Mouse (Mus musculus) ES-E14 (cell line): ENCODE data around the gene Cgnl1. TPM values are rescaled to one million over a fixed set of nuclear protein-coding genes. Genes with fewer than 3 reads are reported as not detected.
A peak's percentile ranks its signal among the peaks of the same experiment; 100 is the strongest.
"Not testable (repeated sequence)": the region's sequence is repeated elsewhere in the genome, so short reads cannot be mapped to it uniquely, and the experiment has no call there.

ENCODE experiments used
- DNase-seq: peaks from one replicate; pipeline ENCODE4 v3.0.0-alpha.2; 2013; ENCODE audit warnings: low read depth, low spot score
- H3K27ac ChIP-seq: 2 replicates; pipeline ENCODE4 v1.5.1; 2012; ENCODE audit warnings: low read depth, mild to moderate bottlenecking, low read length, moderate library complexity, mixed read lengths; ENCODE audit not compliant: poor library complexity, insufficient read depth, severe bottlenecking
- H3K36me3 ChIP-seq: 2 replicates; pipeline ENCODE4 v1.6.1; 2012; ENCODE audit warnings: mild to moderate bottlenecking, low read length, moderate library complexity, mixed read lengths; ENCODE audit not compliant: control insufficient read depth, poor library complexity, insufficient read depth, severe bottlenecking
- H3K4me1 ChIP-seq, 2 experiments: fragments of 150-350 bp in 1 of 2; sonication (generic) in 1 of 2; 2 replicates each; pipeline ENCODE4 v1.6.1; 2012; ENCODE audit warnings: low read length in 2 of 2, mild to moderate bottlenecking in 1 of 2, mixed read lengths in 1 of 2; ENCODE audit not compliant: control insufficient read depth in 2 of 2, insufficient read depth in 2 of 2, poor library complexity in 1 of 2
- H3K4me3 ChIP-seq, 2 experiments: fragments of 150-350 bp in 1 of 2; sonication (generic) in 1 of 2; 2 replicates each; pipeline ENCODE4 v1.5.1; 2012; ENCODE audit warnings: low read length in 2 of 2, low read depth in 1 of 2, mild to moderate bottlenecking in 1 of 2, mixed read lengths in 1 of 2; ENCODE audit not compliant: insufficient read depth in 1 of 2, poor library complexity in 1 of 2, severe bottlenecking in 1 of 2
- H3K9ac ChIP-seq: 2 replicates; pipeline ENCODE4 v1.6.1; 2012; ENCODE audit warnings: low read depth, mild to moderate bottlenecking, low read length, mixed read lengths; ENCODE audit not compliant: poor library complexity, insufficient read depth, severe bottlenecking
- H3K9me3 ChIP-seq: fragments of 150-350 bp; sonication (generic); 2 replicates; pipeline ENCODE4 v1.6.1; 2012; ENCODE audit warnings: low read depth, mild to moderate bottlenecking, low read length; ENCODE audit not compliant: control insufficient read depth, insufficient read depth
- CHD2 ChIP-seq: IDR thresholded peaks from 2 replicates; pipeline ENCODE4 v1.6.1; 2014; ENCODE audit warnings: mild to moderate bottlenecking, low read depth, low read length, inconsistent platforms
- HCFC1 ChIP-seq: IDR thresholded peaks from 2 replicates; pipeline ENCODE4 v1.6.1; 2012; ENCODE audit warnings: low read length, inconsistent platforms, borderline replicate concordance; ENCODE audit not compliant: insufficient read depth
- MAFK ChIP-seq: IDR thresholded peaks from 2 replicates; pipeline ENCODE4 v1.6.1; 2014; ENCODE audit warnings: mild to moderate bottlenecking, low read depth, low read length, inconsistent platforms; ENCODE audit not compliant: insufficient read depth
- ZC3H11A ChIP-seq: IDR thresholded peaks from 2 replicates; pipeline ENCODE4 v1.6.1; 2012; ENCODE audit warnings: low read depth, mild to moderate bottlenecking, inconsistent platforms, low read length, borderline replicate concordance
- ZNF384 ChIP-seq: IDR thresholded peaks from 2 replicates; pipeline ENCODE4 v1.6.1; 2012; ENCODE audit warnings: low read depth, low read length, inconsistent platforms
- in situ Hi-C, 2 experiments: fragments of 600-800 bp; cut with MboI; formaldehyde crosslinking; loops; one replicate each; pipeline ENCODE4 v1.15.1; 2025; ENCODE audit warnings: low sequenced_read_pairs in 2 of 2, inconsistent platforms in 1 of 2; ENCODE audit not compliant: unreplicated experiment in 2 of 2
- total RNA-seq: library from RNA; depleted of rRNA; stranded (reverse); fragments of 300-350 nt; gene quantifications from 2 replicates; pipeline ENCODE4 v1.2.3, GENCODE M21; 2012

Gene Cgnl1
- total RNA-seq, 1 experiment = 45.9 TPM

DNA sequence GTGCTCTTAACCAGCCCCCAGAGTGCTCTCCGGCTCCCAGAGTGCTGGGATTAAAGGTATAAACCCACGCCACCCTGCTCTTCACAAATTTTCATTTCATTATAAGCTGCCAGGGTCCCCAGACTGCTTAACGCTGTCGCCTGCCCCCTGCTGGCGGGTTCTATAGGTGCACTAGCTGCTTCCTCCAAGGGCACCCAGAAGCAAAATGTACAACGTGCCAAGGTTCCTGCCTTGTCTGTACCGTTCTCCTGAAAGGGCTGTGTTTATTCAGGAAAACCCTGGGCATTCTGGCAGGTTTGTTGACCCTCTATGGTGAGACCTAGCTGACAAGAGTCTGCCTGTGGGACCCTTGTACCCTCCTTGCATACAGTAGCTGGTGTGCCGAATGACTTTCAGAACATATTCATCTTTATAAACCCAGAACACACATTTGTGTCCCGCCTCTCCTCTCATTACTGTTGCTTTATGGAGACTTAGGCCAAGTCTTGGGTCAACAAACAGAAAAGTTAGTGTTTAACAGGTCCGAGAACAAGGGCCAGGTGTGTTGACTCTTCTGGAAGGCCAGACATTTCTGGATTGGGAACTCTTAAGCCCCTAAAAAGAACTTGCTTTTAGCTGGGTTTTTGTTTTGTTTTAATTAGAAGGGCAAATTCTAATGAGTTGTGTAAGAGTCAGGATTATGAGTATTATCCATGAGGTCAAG lies 146.5 kb downstream of the Cgnl1 start:
- no peaks in the 10 kb centered on the region for H3K4me1 ChIP-seq
- peaks cover 3% of the 10 kb centered on the region; the same call in 1 of the 2 replicates for H3K36me3 ChIP-seq
- H3K27ac ChIP-seq = no peak overlapping the region
- in situ Hi-C loops = no loop called here
- DNase-seq = peak; percentile 52
- TF ChIP-seq ZC3H11A = no peak
- TF ChIP-seq HCFC1 = no peak
- no peak for TF ChIP-seq ZNF384
- no peak for TF ChIP-seq CHD2
- no peak for TF ChIP-seq MAFK
- H3K9ac ChIP-seq = no peak overlapping the region
- H3K4me3 ChIP-seq = no peak overlapping the region
- H3K9me3 ChIP-seq = no peaks in the 10 kb centered on the region; the same call in 1 of the 2 replicates

DNA sequence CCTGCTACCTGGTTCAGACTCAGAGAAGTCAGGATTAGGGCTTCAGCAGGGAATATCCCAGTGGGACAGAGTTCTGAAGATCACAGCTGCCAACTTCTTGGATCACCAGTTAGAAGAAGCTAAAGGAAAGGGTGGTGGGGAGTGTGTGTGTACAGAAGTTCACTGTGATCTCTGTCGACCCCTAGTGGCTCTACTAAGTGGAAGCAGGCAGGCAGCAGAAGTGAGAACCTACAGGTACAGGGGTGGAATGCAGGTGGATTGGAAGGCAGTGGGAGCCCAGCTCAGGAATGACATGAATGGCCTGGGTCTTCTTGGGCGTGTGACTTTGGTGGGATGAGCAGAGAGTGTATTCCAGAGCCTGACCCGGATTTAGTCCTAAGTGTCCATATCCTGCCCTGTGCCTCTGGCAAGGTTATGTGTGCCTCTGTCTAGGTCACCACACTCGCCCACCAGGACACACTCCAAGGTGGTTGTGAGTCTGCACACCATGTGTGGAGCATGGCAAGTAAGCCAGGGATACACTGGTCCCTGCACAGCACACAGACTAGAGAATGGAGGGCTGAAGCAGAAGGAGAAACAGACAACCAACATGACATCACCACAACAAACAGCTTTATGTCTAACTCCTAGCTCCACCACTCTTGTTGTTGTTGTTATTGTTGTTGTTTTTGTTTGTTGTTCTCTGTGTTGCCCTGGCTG lies 147.4 kb downstream of the Cgnl1 start:
- in situ Hi-C loops = no loop called here
- Histone ChIP-seq H3K4me3 (no peak overlapping the region), H3K27ac (no peak overlapping the region), H3K4me1 (no peaks in the 10 kb centered on the region), H3K36me3 (peaks cover under 1% of the 10 kb centered on the region; the same call in 1 of the 2 replicates), H3K9me3 (no peaks in the 10 kb centered on the region; the same call in 1 of the 2 replicates), H3K9ac (no peak overlapping the region)
- TF ChIP-seq ZC3H11A (no peak), CHD2 (no peak), MAFK (no peak), ZNF384 (no peak), HCFC1 (no peak)
- DNase-seq = peak; percentile 48

DNA sequence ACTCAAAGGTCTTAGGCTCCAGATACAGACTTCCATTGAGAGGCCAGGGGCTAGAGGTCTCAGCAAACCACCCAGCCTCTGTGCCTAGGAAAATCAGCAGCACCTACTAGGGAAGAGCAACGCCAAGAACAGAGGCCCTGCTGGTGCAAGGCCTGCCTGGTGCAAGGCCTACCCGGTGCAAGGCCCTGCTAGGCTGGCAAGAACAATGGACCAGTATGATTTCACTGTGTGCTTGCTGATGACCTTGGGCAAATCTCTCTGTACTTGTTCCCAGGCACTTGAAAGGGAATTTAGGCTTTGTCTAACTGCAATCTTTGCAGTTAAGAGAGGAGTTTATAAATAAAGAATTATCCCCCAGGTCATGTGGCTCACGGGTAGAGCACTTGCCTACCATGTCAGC lies 148.8 kb downstream of the Cgnl1 start:
- H3K4me3 ChIP-seq = no peak overlapping the region
- no peak for TF ChIP-seq MAFK
- no peak for TF ChIP-seq ZNF384
- no peak for TF ChIP-seq CHD2
- no peak for TF ChIP-seq ZC3H11A
- TF ChIP-seq HCFC1 = no peak
- H3K9ac ChIP-seq = no peak overlapping the region
- H3K36me3 ChIP-seq = no peaks in the 10 kb centered on the region
- no peaks in the 10 kb centered on the region; the same call in 1 of the 2 replicates for H3K9me3 ChIP-seq
- DNase-seq = no peak
- H3K27ac ChIP-seq = no peak overlapping the region
- H3K4me1 ChIP-seq = no peaks in the 10 kb centered on the region
- in situ Hi-C loops = no loop called here

DNA sequence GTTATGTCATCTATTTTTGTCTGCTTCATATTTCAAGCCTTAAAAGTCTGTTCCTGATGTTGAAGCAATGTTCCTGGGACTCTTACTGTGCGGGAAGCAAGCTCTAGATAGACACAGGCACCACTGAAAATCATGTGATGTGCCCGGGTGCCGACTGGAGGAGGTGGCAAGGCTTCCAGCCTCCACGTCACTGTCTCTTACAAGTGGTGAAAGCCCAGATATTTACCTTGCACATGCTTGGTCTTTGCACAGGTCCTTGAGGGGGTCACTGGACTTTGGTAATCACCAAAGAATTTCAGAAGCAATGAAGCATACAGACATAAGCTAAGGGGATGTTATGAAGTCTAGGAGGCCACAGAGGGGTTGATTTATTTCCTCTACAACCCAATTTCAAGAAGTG lies 149.4 kb downstream of the Cgnl1 start:
- TF ChIP-seq ZC3H11A (no peak), CHD2 (no peak), MAFK (no peak)
- H3K9ac ChIP-seq = no peak overlapping the region
- H3K27ac ChIP-seq = no peak overlapping the region
- no peaks in the 10 kb centered on the region; the same call in 1 of the 2 replicates for H3K9me3 ChIP-seq
- H3K4me1 ChIP-seq = no peaks in the 10 kb centered on the region
- no peaks in the 10 kb centered on the region for H3K36me3 ChIP-seq
- in situ Hi-C loops = no loop called here
- DNase-seq = no peak
- H3K4me3 ChIP-seq = no peak overlapping the region

DNA sequence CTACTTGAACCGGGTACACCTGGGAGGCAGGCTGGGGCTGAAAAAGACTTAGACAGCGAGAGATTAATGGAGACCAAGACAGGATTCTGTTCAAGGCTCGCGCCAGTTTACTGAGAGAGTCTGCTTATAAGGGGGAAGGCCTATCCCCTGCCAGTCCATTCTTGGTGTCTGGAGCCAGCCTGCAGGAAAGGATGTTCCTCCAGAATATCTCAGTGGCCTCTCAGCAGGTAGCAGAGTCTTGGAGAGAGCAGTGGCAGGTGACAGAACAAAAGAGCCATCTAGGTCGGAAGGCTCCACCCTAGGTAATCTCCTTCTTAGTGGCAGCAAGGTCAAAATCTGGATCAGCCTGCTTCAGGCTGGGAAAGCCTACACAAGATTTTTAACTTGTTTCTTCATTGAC lies 151.3 kb downstream of the Cgnl1 start:
- not testable (repeated sequence) for H3K9me3 ChIP-seq

More for the DNA sequence above, 151.3 kb downstream of the Cgnl1 start:
- in situ Hi-C loops, H3K4me3 ChIP-seq, DNase-seq, H3K4me1 ChIP-seq, H3K9ac ChIP-seq, H3K36me3 ChIP-seq, H3K27ac ChIP-seq: not testable (repeated sequence)
